In the genomic region with DNA sequence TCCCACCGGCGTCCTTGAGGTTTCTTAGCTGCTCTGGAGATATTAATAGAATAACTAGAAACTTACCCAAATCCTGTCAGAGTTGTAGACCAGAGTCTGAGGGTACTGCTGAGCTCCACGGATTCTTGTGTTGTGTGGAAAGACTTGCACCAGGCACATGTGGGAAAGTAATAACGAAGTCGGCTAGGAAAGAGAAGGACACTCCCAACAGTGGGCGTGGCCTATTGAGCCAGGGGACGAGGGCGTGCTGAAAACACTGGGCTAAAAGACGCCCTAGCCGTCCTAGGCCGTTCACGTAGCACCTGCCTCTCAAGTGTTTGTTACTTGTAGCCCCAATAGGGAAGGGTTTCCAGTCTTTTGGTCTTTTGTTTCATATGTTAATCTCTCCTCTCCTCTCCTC, we compare ENCODE assay signal across 8 mouse cellular contexts. TPM values are rescaled to one million over a fixed set of nuclear protein-coding genes. Genes with fewer than 3 reads are reported as not detected.
DNase-seq lines count a peak whose midpoint lies in the region; ATAC-seq lines count a peak whose summit lies in the region.

Gene Adipor2 (minus strand): TSS at position 351 of the 400 bp plus-strand sequence.

- WGBS in embryonic facial prominence, embryonic 13.5 days = 4% methylated on average over 12 of the region's 12 CpGs
- 2% methylated on average over 12 of the region's 12 CpGs for WGBS in heart, embryonic 10.5 days
- 3% methylated on average over 12 of the region's 12 CpGs for WGBS in kidney, embryonic 15.5 days
- 7% methylated on average over 12 of the region's 12 CpGs for WGBS in midbrain, embryonic 16.5 days

- peak within 1 kb of the TSS; percentile 52 for H3K4me2 ChIP-seq in embryonic facial prominence, embryonic 13.5 days
- peak within 1 kb of the TSS; percentile 49 for H3K4me2 ChIP-seq in kidney, embryonic 15.5 days
- peak within 1 kb of the TSS; percentile 19; the same call in 1 of the 2 replicates for H3K4me2 ChIP-seq in midbrain, embryonic 16.5 days (ENCODE audit: low read length)

- peaks cover 14% of the 10 kb centered on the region; the same call in 1 of the 2 replicates for H3K4me1 ChIP-seq in embryonic facial prominence, embryonic 13.5 days
- H3K4me1 ChIP-seq in heart, embryonic 10.5 days = peaks cover 26% of the 10 kb centered on the region
- H3K4me1 ChIP-seq in kidney, embryonic 15.5 days = peaks cover 12% of the 10 kb centered on the region
- no peaks in the 10 kb centered on the region for H3K4me1 ChIP-seq in midbrain, embryonic 16.5 days (ENCODE audit: control insufficient read depth, insufficient read depth, low read length)

- no peak for DNase-seq in frontal cortex, postnatal 10 days (ENCODE audit: low spot score in 2 of 2)
- DNase-seq in heart, embryonic 10.5 days (ENCODE audit: low spot score) = no peak
- peak; percentile 82 for DNase-seq in liver
- DNase-seq in thymus, postnatal 14 days = peak; percentile 22

- peak within 1 kb of the TSS; percentile 13; the same call in 1 of the 2 replicates for H3K4me3 ChIP-seq in embryonic facial prominence, embryonic 13.5 days
- H3K4me3 ChIP-seq in heart, embryonic 10.5 days = peak within 1 kb of the TSS; percentile 44
- H3K4me3 ChIP-seq in kidney, embryonic 15.5 days (replicated peaks) = peak within 1 kb of the TSS; percentile 21
- H3K4me3 ChIP-seq in midbrain, embryonic 16.5 days (ENCODE audit: low read depth, low read length) = no peak within 1 kb of the TSS

- no peaks in the 10 kb centered on the region for H3K27me3 ChIP-seq in embryonic facial prominence, embryonic 13.5 days
- no peaks in the 10 kb centered on the region for H3K27me3 ChIP-seq in heart, embryonic 10.5 days (ENCODE audit: insufficient read depth, poor library complexity, severe bottlenecking)
- H3K27me3 ChIP-seq in kidney, embryonic 15.5 days = no peaks in the 10 kb centered on the region
- H3K27me3 ChIP-seq in midbrain, embryonic 16.5 days (ENCODE audit: control insufficient read depth, insufficient read depth, low read depth, low read length) = no peaks in the 10 kb centered on the region

- H3K9ac ChIP-seq in embryonic facial prominence, embryonic 13.5 days = no peak within 1 kb of the TSS
- no peak within 1 kb of the TSS for H3K9ac ChIP-seq in kidney, embryonic 15.5 days
- H3K9ac ChIP-seq in midbrain, embryonic 16.5 days (ENCODE audit: low read depth, low read length) = no peak within 1 kb of the TSS

- H3K27ac ChIP-seq in embryonic facial prominence, embryonic 13.5 days = no peak within 1 kb of the TSS
- H3K27ac ChIP-seq in heart, embryonic 10.5 days = peak within 1 kb of the TSS; percentile 36; the same call in 1 of the 2 replicates
- H3K27ac ChIP-seq in kidney, embryonic 15.5 days = 0 out of 2 replicates have a peak within 1 kb of the TSS, but pooled peaks have one; percentile 70
- no peak within 1 kb of the TSS for H3K27ac ChIP-seq in midbrain, embryonic 16.5 days (ENCODE audit: low read length)

- ATAC-seq in frontal cortex, adult (ENCODE audit: low TSS enrichment) = peak; percentile 25; the same call in 1 of the 2 replicates
- 0 out of 2 replicates have a peak, but pooled peaks have one; percentile 56 for ATAC-seq in embryonic facial prominence, embryonic 13.5 days (ENCODE audit: insufficient number of reproducible peaks, insufficient read depth, low FRiP score, low TSS enrichment, low read depth)
- peak; percentile 58; the same call in 1 of the 2 replicates for ATAC-seq in kidney, embryonic 15.5 days (replicated peaks; ENCODE audit: low FRiP score)
- ATAC-seq in midbrain, embryonic 16.5 days = no peak

- no peaks in the 10 kb centered on the region for H3K36me3 ChIP-seq in embryonic facial prominence, embryonic 13.5 days
- no peaks in the 10 kb centered on the region for H3K36me3 ChIP-seq in heart, embryonic 10.5 days
- H3K36me3 ChIP-seq in kidney, embryonic 15.5 days = no peaks in the 10 kb centered on the region
- H3K36me3 ChIP-seq in midbrain, embryonic 16.5 days (ENCODE audit: control insufficient read depth, insufficient read depth, low read length) = no peaks in the 10 kb centered on the region

- H3K9me3 ChIP-seq in embryonic facial prominence, embryonic 13.5 days = no peaks in the 10 kb centered on the region
- no peaks in the 10 kb centered on the region for H3K9me3 ChIP-seq in heart, embryonic 10.5 days
- H3K9me3 ChIP-seq in kidney, embryonic 15.5 days (replicated peaks) = no peaks in the 10 kb centered on the region
- H3K9me3 ChIP-seq in midbrain, embryonic 16.5 days (replicated peaks; ENCODE audit: control insufficient read depth, low read length, poor library complexity, severe bottlenecking) = no peaks in the 10 kb centered on the region

RNA-seq across cellular contexts. Expression of gene Adipor2, which starts in this region (rescaled TPM):
- 32.4 and 35.6 TPM in 2 replicates for polyA plus RNA-seq in embryonic facial prominence, embryonic 13.5 days (2015; fragmentation: Nextera tagmentation; extraction: Ambion mirVana)
- polyA plus RNA-seq in heart, embryonic 10.5 days (2016; fragmentation: Nextera tagmentation; extraction: Ambion mirVana) = 27.2 and 27.4 TPM in 2 replicates
- polyA plus RNA-seq in kidney, embryonic 15.5 days (2015; fragmentation: Nextera tagmentation; extraction: Ambion mirVana) = 42.3 and 45.0 TPM in 2 replicates
- polyA plus RNA-seq in midbrain, embryonic 16.5 days (2015; fragmentation: Nextera tagmentation; extraction: Ambion mirVana) = 32.8 and 39.3 TPM in 2 replicates

Comparison
In these comparisons a context has a peak if more than half of its experiments do, and no peak if none do; other contexts are left out.
1. DNase-seq: peak in liver (single experiment) and thymus, postnatal 14 days (single experiment); none in frontal cortex, postnatal 10 days (0 of 2) and heart, embryonic 10.5 days (single experiment).
2. H3K27ac ChIP-seq: peak in heart, embryonic 10.5 days (single experiment) and kidney, embryonic 15.5 days (single experiment); none in embryonic facial prominence, embryonic 13.5 days (single experiment) and midbrain, embryonic 16.5 days (single experiment).
3. Peak in every context shown above with its lines, with median percentiles within 50 percentile points of each other: H3K4me2 ChIP-seq.